Mouse (Mus musculus) liver, embryonic 11.5 days (tissue): ENCODE measurements at regions not wholly inside any gene's neighbourhood (a gene's known extent, or its start where the extent isn't known, plus 50 kb on each side); places are given as distances from the start of the nearest gene placed in this dataset.

Experiments used
- ATAC-seq: fragments of 200-750 bp; cut with Nextera tagmentation; replicated peaks from 2 replicates; pipeline ENCODE4 v1.8.0; 2017; ENCODE audit warnings: moderate number of reproducible peaks, mild to moderate bottlenecking, moderate TSS enrichment, moderate library complexity; ENCODE audit not compliant: low FRiP score
- DNase-seq: peaks from one replicate; pipeline ENCODE4 v3.0.0-alpha.2; 2017; ENCODE audit warnings: low spot score
- H3K27ac ChIP-seq: fragments of 300-500 bp; sonication (generic); 2 replicates; pipeline ENCODE4 v1.5.1; 2014; ENCODE audit warnings: mild to moderate bottlenecking, low read depth, low read length, control low read depth
- H3K27me3 ChIP-seq: fragments of 300-500 bp; sonication (generic); replicated peaks from 2 replicates; pipeline ENCODE4 v1.6.1; 2014; ENCODE audit warnings: low read length, mixed read lengths; ENCODE audit not compliant: control insufficient read depth, insufficient read depth
- H3K36me3 ChIP-seq: fragments of 300-500 bp; sonication (generic); 2 replicates; pipeline ENCODE4 v1.6.1; 2014; ENCODE audit warnings: mild to moderate bottlenecking, low read length, moderate library complexity, mixed read lengths; ENCODE audit not compliant: control insufficient read depth, insufficient read depth
- H3K4me1 ChIP-seq: fragments of 300-500 bp; sonication (generic); replicated peaks from 2 replicates; pipeline ENCODE4 v1.6.1; 2014; ENCODE audit warnings: low read length, mixed read lengths; ENCODE audit not compliant: control insufficient read depth, insufficient read depth
- H3K4me2 ChIP-seq: fragments of 300-500 bp; sonication (generic); 2 replicates; pipeline ENCODE4 v1.6.1; 2014; ENCODE audit warnings: mild to moderate bottlenecking, control low read depth, moderate library complexity
- H3K4me3 ChIP-seq: fragments of 300-500 bp; sonication (generic); 2 replicates; pipeline ENCODE4 v1.5.1; 2014; ENCODE audit warnings: low read depth, low read length, control low read depth
- H3K9ac ChIP-seq: fragments of 300-500 bp; sonication (generic); 2 replicates; pipeline ENCODE4 v1.6.1; 2014; ENCODE audit warnings: low read depth, low read length, control low read depth
- H3K9me3 ChIP-seq: fragments of 300-500 bp; sonication (generic); 2 replicates; pipeline ENCODE4 v1.6.1; 2016; ENCODE audit warnings: low read length, inconsistent platforms, mixed read lengths; ENCODE audit not compliant: control insufficient read depth
- WGBS: fragments of 180-500 bp; shearing (Covaris S2); extraction: QIAGEN DNeasy Blood & Tissue Kit; methylation state at CpG from one replicate; pipeline ENCODE4 v1.1.7; 2014; 5-methylcytosine and 5-hydroxymethylcytosine counted together

DNA sequence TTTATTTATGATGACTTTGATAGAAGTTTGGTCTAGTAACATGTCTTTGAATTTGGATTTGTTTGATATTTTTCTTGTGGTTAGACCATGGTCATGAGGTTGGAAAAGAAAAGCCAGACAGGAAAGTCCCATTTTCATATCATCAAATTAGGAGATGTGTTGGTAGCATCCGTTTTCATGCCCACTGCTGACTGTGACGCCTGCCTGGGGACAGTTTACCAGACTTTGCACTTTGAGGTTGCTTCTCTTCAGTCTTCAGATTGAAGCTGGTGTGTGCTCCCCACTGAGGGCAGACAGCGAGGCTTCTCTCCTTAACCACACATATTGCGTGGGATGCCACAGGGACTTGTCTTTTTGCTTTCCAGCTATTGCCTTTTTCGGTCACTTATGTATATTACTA, 283.7 kb upstream of the Rnaseh2b start:
- H3K9me3 ChIP-seq: no peaks in the 10 kb centered on the region
- ATAC-seq (no peak), DNase-seq (no peak)
- H3K9ac ChIP-seq: no peak overlapping the region
- no peaks in the 10 kb centered on the region for H3K36me3 ChIP-seq
- H3K27ac ChIP-seq: no peak overlapping the region
- H3K27me3 ChIP-seq: no peaks in the 10 kb centered on the region
- 87% methylated on average over 5 of the region's 5 CpGs for WGBS
- H3K4me2 ChIP-seq: no peak overlapping the region
- H3K4me3 ChIP-seq: no peak overlapping the region
- H3K4me1 ChIP-seq: no peaks in the 10 kb centered on the region

DNA sequence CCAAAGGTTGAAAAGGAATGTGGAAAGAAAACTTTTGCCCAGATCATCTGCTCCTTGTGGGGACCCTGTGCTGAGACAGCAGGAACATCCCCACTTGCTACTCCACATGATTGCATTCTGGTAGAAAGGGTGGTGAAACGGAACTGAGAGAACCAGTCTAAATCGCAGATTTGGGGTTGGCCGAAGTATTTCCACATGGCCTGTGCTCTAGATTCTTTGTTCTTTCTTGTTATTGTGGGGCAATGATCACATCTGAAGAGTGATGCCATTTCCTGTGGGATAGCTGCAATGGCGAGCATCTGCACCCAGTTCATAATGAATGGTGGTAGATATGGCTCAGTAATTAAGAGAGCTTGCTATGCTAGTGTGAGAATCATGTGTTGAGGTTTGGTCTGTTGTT, 273.6 kb upstream of the Rnaseh2b start:
- H3K9me3 ChIP-seq: no peaks in the 10 kb centered on the region
- no peak overlapping the region for H3K4me3 ChIP-seq
- no peak for ATAC-seq
- no peak for DNase-seq
- H3K36me3 ChIP-seq: no peaks in the 10 kb centered on the region
- no peak overlapping the region for H3K27ac ChIP-seq
- WGBS: 80% methylated on average over 4 of the region's 4 CpGs
- H3K4me2 ChIP-seq: no peak overlapping the region
- no peaks in the 10 kb centered on the region for H3K27me3 ChIP-seq
- H3K9ac ChIP-seq: no peak overlapping the region
- H3K4me1 ChIP-seq: no peaks in the 10 kb centered on the region

DNA sequence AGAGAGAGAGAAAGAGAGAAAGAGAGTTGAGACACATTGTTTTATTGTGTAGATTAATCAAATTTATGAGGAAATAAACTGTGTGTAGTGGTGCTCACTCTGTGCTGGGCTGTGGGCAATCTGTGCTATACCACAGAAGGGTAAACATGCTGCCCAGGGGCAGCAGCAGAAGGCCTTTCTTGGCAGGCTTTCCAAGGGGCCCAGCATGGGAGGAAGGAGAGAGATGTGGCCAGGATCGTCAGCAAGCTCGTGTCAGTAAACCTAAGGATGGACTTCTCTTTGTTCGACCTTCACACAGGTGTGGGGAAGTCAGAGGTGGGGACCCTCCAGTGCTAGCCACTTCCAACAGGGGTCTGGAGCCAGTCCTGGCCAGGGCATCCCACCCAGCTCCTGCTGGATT, 271.4 kb upstream of the Rnaseh2b start:
- no peak overlapping the region for H3K27ac ChIP-seq
- WGBS: 74% methylated on average over 3 of the region's 3 CpGs
- DNase-seq (peak; percentile 14), ATAC-seq (no peak)
- no peak overlapping the region for H3K9ac ChIP-seq
- no peaks in the 10 kb centered on the region for H3K27me3 ChIP-seq
- no peak overlapping the region for H3K4me3 ChIP-seq
- H3K4me2 ChIP-seq: no peak overlapping the region
- no peaks in the 10 kb centered on the region for H3K36me3 ChIP-seq
- no peaks in the 10 kb centered on the region for H3K9me3 ChIP-seq
- no peaks in the 10 kb centered on the region for H3K4me1 ChIP-seq

- no peaks in the 10 kb centered on the region for H3K4me1 ChIP-seq
- no peak overlapping the region for H3K27ac ChIP-seq
- 81% methylated on average over 3 of the region's 3 CpGs for WGBS
- no peaks in the 10 kb centered on the region for H3K27me3 ChIP-seq
- no peak overlapping the region for H3K4me2 ChIP-seq
- DNase-seq (peak; percentile 7), ATAC-seq (no peak)
- no peak overlapping the region for H3K9ac ChIP-seq
- no peak overlapping the region for H3K4me3 ChIP-seq
- H3K9me3 ChIP-seq: no peaks in the 10 kb centered on the region
- H3K36me3 ChIP-seq: no peaks in the 10 kb centered on the region
Measured at GRCm38 (mm10) chr14:62022193-62022592, 270.2 kb upstream of the Rnaseh2b start.

DNA sequence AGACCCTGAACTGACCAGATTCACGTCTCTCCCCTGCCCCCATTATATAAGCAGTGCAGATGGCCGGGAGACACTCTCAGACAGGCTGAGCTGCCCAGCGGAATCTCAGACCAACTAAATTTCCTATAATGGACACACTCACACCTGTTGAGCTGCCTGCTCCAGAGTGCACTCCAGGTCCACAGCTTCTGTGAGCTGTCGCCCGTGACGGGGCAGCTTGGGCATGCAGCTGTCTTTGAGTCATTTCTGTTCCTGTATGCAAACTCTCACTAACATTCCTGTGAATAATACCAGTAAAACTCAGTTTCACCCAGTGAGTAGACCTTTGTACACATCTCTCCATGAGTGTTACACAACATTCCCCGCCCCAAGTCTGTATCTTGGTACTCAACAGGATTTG, 269.4 kb upstream of the Rnaseh2b start:
- WGBS: 71% methylated on average over 7 of the region's 7 CpGs
- H3K9me3 ChIP-seq: no peaks in the 10 kb centered on the region
- no peak overlapping the region for H3K9ac ChIP-seq
- H3K27ac ChIP-seq: no peak overlapping the region
- no peak overlapping the region for H3K4me2 ChIP-seq
- no peaks in the 10 kb centered on the region for H3K27me3 ChIP-seq
- ATAC-seq (no peak), DNase-seq (peak; percentile 28)
- H3K4me1 ChIP-seq: no peaks in the 10 kb centered on the region
- no peaks in the 10 kb centered on the region for H3K36me3 ChIP-seq
- no peak overlapping the region for H3K4me3 ChIP-seq

- no peak overlapping the region for H3K4me2 ChIP-seq
- 74% methylated on average over 8 of the region's 8 CpGs for WGBS
- no peaks in the 10 kb centered on the region for H3K27me3 ChIP-seq
- H3K9ac ChIP-seq: no peak overlapping the region
- no peaks in the 10 kb centered on the region for H3K4me1 ChIP-seq
- no peak for ATAC-seq
- H3K4me3 ChIP-seq: no peak overlapping the region
- DNase-seq: peak; percentile 15
- H3K36me3 ChIP-seq: no peaks in the 10 kb centered on the region
- no peak overlapping the region for H3K27ac ChIP-seq
- no peaks in the 10 kb centered on the region for H3K9me3 ChIP-seq
Measured at GRCm38 (mm10) chr14:62027751-62028279, 264.6 kb upstream of the Rnaseh2b start.

DNA sequence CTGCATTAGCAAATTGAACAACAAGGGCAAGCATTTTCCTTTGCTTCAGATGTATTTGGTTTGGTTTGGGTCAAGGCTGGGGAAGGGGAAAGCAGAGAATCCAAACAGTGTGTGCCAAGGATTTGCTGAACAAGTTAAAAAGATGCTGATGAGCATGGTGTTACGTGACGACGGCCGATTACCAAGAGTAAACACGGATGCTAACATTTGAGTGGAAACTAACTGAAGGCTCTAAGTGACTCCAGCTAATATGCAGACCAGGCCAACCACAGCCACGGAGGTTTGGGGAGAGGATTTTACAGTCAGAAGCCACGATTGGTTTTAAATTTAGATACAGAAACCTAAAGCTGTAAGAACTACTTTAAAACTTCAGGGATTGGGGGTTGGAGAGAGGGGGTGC, 262.3 kb upstream of the Rnaseh2b start:
- no peaks in the 10 kb centered on the region for H3K36me3 ChIP-seq
- H3K9ac ChIP-seq: no peak overlapping the region
- no peak overlapping the region for H3K4me3 ChIP-seq
- no peak overlapping the region for H3K27ac ChIP-seq
- DNase-seq: peak; percentile 23
- WGBS: 74% methylated on average over 7 of the region's 7 CpGs
- no peak overlapping the region for H3K4me2 ChIP-seq
- H3K9me3 ChIP-seq: no peaks in the 10 kb centered on the region
- H3K4me1 ChIP-seq: no peaks in the 10 kb centered on the region
- no peak for ATAC-seq
- H3K27me3 ChIP-seq: no peaks in the 10 kb centered on the region

DNA sequence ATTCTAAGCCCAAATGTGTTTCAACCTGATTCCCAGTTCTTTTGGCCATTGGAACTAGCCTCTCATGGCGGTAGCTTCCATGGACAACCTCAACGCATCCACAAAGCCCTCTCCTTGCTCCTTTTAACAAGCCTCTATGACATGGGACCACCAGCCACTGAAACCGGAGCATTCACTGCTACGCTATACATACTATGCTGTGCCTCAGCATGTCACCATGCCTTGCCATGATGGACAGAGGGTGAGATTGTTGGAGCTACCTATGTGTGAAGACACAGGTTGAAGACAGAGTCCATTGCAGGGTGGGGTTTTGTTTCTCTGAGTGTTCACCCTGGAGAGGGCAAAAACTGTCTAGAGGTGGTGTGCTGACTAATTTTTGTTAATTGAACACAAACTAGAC, 258.7 kb upstream of the Rnaseh2b start:
- H3K4me3 ChIP-seq: no peak overlapping the region
- no peak for ATAC-seq
- H3K27ac ChIP-seq: no peak overlapping the region
- no peaks in the 10 kb centered on the region for H3K9me3 ChIP-seq
- DNase-seq: no peak
- H3K4me2 ChIP-seq: no peak overlapping the region
- H3K36me3 ChIP-seq: no peaks in the 10 kb centered on the region
- H3K9ac ChIP-seq: no peak overlapping the region
- H3K27me3 ChIP-seq: no peaks in the 10 kb centered on the region
- H3K4me1 ChIP-seq: no peaks in the 10 kb centered on the region
- WGBS: 88% methylated on average over 4 of the region's 4 CpGs

DNA sequence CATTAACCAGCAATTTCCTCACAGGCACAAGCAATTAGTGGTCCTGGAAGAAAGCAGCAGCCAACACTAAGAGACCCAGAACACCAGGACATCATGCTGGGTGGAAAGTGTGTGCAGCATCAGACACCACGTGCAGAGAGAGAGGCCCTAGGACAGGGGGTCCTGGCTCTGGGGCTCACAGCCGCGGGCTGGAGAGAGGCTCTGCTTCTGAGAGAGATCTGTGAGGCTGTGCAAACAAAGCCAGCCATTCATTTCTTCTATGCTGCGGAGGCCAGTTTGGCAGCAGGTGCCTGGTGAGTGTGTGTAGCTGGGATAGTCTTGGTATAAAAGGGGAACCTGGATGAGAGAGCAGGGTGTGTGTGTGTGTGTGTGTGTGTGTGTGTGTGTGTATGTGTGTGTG, 257.7 kb upstream of the Rnaseh2b start:
- H3K4me3 ChIP-seq: no peak overlapping the region
- ATAC-seq: no peak
- no peaks in the 10 kb centered on the region for H3K36me3 ChIP-seq
- H3K27me3 ChIP-seq: no peaks in the 10 kb centered on the region
- no peak overlapping the region for H3K9ac ChIP-seq
- DNase-seq: peak; percentile 29
- no peak overlapping the region for H3K27ac ChIP-seq
- WGBS: 68% methylated on average over 4 of the region's 4 CpGs
- H3K4me1 ChIP-seq: no peaks in the 10 kb centered on the region
- no peak overlapping the region for H3K4me2 ChIP-seq
- H3K9me3 ChIP-seq: no peaks in the 10 kb centered on the region
